Mouse (Mus musculus): ENCODE results near the gene Usp29.
"Not testable (repeated sequence)": the region's sequence is repeated elsewhere in the genome, so short reads cannot be mapped to it uniquely, and the experiment has no call there.

Usp29 gene

GRCm38 (mm10) chr7:6874448-6874847 is 144.1 kb downstream of the Usp29 start:
- no peak for DNase-seq (ENCODE audit: low spot score)

DNA sequence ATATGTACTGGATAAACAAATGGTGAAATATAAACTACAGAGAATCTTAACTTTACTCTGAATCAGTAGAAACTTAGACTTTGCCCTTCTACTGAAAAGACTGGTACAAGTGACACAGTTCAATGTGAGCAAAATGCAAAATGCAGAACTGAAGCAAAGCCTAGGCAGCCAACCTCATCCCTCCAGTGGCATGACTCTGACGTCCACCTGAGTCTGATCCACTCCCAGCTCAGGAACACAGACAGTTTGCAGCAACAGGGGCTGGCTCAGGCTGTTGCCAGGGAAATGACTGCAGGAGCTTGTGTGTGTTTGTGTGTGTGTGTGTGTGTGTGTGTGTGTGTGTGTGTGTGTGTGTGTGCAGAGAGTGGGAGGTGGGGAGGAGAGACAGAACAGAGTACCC is 147.8 kb downstream of the Usp29 start:
- no peak for DNase-seq (ENCODE audit: low spot score)

- not testable (repeated sequence) for DNase-seq (ENCODE audit: low spot score)
Observed at GRCm38 (mm10) chr7:6878849-6879248, 148.5 kb downstream of the Usp29 start.

- DNase-seq (ENCODE audit: low spot score) = no peak
Observed at GRCm38 (mm10) chr7:6879512-6880164, 149.3 kb downstream of the Usp29 start.

DNA sequence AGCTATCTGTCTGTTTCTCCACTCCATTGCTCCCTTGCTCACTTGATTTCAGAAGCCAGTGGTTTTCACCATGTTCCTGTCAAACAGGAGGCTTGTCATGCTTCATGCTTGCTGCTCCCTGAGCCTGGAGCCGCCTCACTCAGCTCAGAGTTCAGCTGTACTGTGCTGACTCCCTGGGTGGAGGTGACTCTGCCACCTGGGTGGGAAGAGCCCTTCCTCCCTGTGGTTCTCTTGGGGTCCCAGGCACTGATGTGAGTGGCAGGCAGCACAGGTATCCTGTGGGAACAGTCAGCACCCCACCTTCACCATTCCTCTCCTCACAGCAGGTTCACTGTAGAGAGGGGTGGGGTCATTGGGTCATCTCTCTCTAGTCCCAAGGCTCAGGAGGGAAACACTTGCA is 150.5 kb downstream of the Usp29 start:
- DNase-seq (ENCODE audit: low spot score) = not testable (repeated sequence)

DNA sequence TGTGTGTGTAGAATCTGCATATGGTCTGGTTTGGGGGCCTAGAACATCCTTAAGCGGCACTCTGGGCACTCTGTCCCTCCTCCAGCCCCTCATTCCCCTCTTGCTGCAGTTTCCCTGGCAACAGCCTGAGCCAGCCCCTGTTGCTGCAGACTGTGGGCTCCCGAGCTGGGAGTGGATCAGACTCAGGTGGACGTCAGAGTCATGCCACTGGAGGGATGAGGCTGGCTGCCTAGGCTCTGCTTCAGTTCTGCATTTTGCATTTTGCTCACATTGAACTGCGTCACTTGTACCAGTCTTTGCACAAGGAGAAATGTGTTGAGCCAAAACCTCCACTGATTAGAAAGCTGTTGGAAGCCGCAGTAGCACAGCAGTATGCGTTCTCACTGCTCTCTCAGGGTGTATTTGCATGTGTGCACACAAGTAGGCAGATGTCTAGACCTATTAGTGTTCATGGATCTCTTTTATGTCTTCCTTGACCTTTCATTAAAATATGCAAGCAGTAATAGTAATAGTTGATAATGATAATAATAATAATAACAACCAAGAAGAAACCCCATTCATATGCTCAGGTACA is 151.2 kb downstream of the Usp29 start:
- no peak for DNase-seq (ENCODE audit: low spot score)

DNA sequence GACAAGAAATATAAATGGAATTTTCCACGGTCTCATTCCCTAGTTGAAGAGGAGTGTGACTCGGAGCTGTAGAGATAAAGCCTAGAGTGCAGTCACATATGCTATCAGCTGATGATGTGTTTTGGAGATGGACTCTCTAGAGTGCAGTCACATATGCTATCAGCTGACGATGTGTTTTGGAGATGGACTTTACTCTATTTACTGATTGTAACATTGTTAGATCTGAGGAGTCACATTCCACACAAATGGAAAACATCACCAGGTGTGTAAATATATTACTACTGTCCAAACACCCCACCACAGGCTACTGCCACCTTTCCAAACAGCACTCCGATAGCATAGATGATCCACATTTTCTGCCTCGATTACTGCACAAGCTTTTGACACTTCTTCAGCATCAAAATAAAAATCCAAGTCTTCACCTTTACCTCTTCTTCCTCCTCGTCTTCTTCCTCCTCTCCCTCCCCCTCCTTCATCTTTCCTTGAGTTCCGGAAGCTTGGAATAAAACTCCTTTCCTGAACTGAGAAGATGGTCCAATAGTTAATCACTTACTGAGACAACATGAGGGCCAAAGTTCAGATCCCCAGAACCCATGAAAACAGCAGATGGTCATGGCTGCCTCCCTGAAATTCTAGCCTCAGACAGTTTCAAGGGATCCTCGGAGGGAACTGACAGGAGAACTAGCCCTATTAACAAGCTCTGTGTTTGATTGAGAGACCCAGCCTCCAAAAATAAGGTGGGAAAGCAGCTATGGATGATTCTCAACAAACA is 153.2 kb downstream of the Usp29 start:
- no peak for DNase-seq (ENCODE audit: low spot score)

GRCm38 (mm10) chr7:6885416-6885815 is 155.0 kb downstream of the Usp29 start:
- no peak for DNase-seq (ENCODE audit: low spot score)

- no peak for DNase-seq (ENCODE audit: low spot score)
Observed at GRCm38 (mm10) chr7:6886896-6887295, 156.5 kb downstream of the Usp29 start.

DNA sequence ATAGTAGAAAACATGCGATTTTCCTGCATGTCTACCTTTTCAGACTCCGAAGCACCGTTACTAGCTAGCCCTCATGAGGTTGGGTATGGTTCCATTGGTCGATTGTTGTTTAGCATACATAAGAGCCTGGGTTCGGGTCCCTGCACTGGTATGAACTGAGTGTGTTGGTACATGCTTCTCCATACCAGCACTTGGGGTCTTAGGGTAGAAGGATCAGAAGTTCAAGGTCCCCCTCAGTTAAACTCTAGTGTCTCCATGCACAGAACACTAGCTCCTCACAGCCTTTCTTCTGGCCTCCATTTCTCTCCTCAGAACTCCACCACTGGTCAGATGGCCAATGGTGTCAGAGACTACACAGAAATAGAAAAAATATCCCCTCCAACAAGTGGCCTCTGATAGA is 159.5 kb downstream of the Usp29 start:
- no peak for DNase-seq (ENCODE audit: low spot score)

- DNase-seq (ENCODE audit: low spot score) = no peak
Observed at GRCm38 (mm10) chr7:6891206-6891605, 160.8 kb downstream of the Usp29 start.

- DNase-seq (ENCODE audit: low spot score) = not testable (repeated sequence)
Observed at GRCm38 (mm10) chr7:6897021-6897420, 166.6 kb downstream of the Usp29 start.

GRCm38 (mm10) chr7:6900672-6901071 is 170.3 kb downstream of the Usp29 start:
- no peak for DNase-seq (ENCODE audit: low spot score)

GRCm38 (mm10) chr7:6903489-6903888 is 173.1 kb downstream of the Usp29 start:
- DNase-seq (ENCODE audit: low spot score) = no peak

DNA sequence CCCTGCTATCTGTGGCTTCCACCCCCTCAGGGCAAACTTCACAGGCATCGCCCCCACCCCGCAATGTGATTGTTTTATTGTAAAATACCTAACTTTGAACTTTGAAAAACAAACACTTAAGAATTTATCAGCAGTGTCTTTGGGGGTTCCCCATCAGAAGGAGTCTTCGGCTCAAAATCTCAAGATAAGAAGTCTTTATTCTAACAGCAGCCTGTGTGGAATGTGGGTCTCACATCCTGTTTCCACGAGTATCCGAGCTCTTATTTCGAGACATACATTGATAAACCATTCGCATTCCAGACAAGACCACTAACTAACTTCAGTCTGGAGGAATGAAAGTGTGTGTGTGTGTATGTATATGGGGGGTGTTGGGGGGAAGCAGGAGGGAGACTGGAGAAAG is 180.1 kb downstream of the Usp29 start:
- no peak for DNase-seq (ENCODE audit: low spot score)

DNA sequence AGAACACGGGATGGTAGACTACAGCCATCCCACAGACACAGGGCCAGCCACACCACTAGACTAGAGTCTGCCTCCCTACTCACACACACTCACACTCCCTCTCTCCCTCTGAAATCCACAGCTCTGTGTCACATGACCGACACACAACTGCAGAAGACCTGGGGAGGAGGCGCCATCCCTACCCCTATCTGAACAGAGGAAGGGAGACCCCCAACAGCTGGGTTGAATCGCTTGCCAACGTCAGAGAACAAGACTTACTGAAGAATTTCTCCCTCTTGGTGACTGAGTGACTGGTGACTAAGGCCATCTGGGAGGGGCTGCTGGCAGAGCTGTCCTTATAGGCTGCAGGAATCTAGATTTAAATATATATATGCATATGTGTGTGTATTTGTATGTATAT is 181.4 kb downstream of the Usp29 start:
- no peak for DNase-seq (ENCODE audit: low spot score)

DNA sequence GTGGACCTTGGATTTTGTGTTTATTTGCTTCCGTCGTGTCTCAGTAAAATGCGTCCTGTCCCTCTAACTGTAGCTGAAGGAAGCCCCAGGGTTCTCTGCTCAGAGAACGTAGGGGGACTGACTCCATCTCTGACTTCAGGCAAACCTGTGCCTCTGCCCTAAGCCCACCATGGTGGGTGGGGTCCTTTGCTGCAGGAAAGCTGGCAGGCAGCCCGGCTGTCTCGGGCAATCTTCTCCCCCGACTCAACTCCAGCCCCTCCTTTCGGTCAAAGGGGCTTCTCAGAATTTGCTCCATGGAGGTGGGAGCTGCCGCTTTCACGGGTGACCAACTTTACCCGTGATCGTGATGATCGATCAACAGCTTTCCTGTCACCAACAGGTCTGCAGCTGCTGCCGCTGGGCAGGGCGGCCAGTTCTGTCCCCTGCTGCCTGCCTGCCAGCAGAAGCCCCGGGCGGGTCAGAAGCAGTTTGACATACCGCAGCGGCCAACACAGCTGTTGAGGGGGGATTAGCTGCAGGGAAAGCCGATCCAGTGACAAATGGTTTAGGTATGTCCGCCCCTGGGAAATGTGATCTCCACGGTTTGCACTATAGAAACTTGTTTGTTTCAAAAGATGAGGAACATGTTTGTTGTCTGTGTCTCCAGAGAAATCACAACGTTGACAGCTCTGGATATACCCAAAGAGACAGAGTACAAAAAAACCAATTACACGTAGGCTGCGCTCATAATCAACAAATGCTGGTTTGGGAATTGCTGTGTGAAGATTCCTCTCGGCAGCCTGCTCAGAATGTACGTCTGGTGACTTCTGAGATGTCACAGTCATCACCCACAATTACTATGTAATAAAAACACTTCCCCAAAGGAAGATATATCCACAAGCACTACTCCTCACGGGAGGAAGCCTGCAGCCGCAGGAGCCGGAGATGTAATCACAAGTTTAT is 183.3 kb downstream of the Usp29 start:
- DNase-seq (ENCODE audit: low spot score) = no peak

DNA sequence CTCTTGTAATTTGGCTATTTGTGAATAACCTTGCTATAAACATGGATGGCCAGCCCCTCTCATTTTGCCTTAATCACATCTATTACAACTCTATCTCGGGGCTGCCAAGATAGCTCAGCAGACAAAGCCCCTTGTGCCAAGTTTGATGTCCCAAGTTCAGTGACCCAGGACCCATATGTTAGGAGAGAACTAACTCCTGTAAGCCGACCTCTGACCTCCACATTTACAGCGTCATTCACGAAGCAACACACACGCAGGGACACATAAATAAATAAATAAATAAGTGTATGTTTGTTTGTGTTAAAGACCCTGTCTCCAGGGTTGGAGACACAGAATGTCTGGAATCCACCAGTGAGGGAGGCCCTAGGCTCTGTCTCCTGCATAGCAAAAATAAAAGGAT is 186.7 kb downstream of the Usp29 start:
- no peak for DNase-seq (ENCODE audit: low spot score)

DNA sequence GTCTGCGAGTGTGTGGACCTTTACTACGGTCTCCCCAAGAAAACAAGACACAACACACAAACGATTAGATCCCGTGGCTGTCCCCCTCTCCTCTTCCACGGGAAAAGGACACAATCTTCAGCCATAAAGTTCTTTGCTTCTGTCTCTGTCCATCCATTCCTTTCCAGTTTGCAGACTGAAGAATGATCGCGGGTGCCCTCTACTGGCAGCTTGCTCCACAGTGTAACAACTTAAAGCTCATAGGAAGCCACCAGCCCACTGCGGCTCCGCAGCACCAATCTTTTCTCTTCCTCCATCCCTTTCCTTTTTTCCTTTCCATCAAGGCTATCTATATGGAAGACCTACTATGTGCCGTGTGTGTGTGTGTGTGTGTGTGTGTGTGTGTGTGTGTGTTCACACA is 187.9 kb downstream of the Usp29 start:
- DNase-seq (ENCODE audit: low spot score) = peak; percentile 5

GRCm38 (mm10) chr7:6919131-6919870 is 188.9 kb downstream of the Usp29 start:
- DNase-seq (ENCODE audit: low spot score) = no peak

GRCm38 (mm10) chr7:6923515-6923914 is 193.1 kb downstream of the Usp29 start:
- no peak for DNase-seq (ENCODE audit: low spot score)

Data from T-cell, adult 2 months (primary cell).